Mouse (Mus musculus): ENCODE measurements at regions not wholly inside any gene's neighbourhood (a gene's known extent, or its start where the extent isn't known, plus 50 kb on each side); places are given as distances from the start of the nearest gene placed in this dataset.

- no peak for DNase-seq
Measured at GRCm38 (mm10) chr14:76780572-76781523, 224.2 kb upstream of the Serp2 start.

- no peak for DNase-seq
Measured at GRCm38 (mm10) chr14:76778541-76779399, 222.1 kb upstream of the Serp2 start.

DNA sequence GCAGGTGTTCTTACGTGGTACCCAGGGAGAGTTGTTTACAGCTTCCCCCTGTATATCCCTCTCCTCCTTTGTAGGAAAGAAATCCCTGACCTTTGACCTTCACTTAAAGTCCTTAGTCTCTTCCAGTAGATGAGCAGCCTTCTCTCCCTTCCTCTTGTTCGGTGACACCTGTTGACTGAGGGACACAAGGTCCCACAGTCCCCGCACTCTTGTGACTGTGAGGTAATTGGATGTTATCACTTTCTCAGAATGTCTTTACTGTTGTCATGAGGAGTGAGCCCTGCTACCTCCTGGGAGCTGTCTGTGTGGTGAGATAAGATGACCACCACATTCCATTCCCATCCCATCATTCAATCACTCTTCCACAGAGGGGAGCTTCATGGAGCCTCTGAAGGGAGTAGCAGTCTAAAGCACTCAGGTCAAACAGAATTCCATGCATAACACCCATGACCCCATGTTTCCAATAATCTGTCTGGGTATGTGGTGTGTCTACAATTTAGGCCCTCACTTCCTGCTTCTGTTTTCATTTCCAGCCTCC, 218.8 kb upstream of the Serp2 start:
- no peak for DNase-seq

DNA sequence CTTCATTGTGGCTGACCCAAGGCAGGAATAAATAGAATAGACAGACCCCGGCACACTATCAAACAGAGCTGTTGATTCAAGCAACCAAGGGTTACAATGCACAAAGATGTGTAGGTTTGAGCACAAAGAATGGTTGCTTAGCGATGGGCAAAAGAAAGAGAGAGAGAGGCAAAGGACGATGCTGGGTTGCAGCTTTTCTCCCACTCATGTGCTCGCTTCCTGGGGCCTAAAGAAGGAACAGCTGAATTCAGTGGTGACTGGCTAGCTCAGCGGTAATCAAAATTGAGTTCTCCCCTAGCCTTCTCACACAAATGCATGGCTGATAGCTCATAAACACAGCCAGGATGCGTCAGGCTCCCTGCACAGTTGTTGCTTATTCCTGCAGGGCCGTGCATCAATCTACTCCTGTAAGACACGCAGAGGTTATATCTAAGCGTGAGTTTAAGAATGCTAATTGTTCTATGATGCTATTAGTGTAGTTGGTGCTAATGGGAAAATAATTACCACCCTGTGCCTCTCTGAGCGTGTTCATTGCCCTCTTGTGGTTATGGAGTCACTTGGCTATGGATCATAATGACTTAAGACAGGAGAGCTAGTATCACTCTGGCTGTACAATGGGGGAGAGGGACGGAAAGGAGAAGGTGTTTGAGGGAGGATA, 216.2 kb upstream of the Serp2 start:
- DNase-seq: no peak

DNA sequence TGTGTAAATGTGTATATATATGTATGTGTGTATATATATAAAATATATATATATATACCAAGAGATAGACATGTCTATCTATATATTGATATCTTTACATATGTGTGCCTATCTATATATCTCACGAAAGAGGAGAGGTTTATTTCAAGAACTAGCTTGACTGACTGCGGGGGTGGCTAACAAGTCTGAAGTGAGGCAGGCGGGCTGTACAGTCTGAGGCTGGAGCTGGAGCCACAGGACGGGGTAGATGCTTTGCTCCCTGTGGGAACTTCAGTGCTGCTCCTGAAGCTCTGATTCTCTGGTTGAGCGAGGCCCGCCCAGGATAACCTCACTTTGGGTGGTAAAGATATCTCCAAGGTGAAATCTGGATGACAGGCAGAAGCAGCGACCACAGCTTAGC, 213.4 kb upstream of the Serp2 start:
- no peak for DNase-seq

DNA sequence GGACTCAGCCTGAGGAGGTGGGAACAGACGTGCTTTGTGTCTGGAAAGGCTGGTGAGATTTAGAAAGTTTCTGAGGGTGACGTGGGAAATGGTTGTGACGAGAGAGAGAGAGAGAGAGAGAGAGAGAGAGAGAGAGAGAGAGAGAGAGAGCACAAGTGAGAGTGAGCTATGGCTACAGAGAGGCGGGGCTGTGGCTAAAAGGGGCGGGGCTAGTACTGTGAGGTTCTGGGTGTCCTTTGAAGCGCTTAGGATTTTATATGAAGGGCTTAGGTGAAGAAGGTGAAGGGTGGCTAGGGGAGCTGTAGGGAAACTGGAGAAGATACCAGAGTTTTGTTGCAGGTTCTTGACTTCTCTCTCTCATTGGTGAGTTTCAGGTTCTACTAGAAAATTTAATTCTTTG, 210.6 kb upstream of the Serp2 start:
- DNase-seq: peak; percentile 12 to 42

DNA sequence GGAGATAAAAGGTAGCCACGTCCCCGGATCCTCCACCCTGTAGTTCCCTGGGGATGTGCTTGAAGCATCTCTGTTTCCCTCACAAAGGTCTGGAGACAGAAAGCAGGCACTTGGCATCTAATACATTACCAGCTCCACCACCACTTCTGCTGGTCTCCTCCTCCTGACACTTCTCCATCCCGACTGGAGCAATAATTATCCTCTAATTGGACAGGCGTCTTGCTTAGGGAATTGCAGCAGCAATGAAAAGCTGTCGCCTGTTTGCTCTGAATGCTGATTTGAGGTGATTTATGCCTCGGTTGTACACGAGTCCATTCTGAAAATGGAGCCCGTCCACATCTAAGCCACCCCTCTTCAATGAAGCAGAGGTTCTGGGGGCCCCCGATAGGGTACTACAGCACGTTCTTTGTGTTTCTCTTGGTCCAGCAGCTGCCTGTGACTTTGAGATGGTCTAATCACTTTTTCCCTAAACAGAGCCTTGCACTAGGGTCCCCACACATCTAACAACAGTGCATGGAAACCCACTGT, 209.6 kb upstream of the Serp2 start:
- DNase-seq: no peak

GRCm38 (mm10) chr14:76765094-76765504, 208.4 kb upstream of the Serp2 start:
- DNase-seq: no peak

GRCm38 (mm10) chr14:76764390-76764796, 207.7 kb upstream of the Serp2 start:
- DNase-seq: peak; percentile 21 to 40

DNA sequence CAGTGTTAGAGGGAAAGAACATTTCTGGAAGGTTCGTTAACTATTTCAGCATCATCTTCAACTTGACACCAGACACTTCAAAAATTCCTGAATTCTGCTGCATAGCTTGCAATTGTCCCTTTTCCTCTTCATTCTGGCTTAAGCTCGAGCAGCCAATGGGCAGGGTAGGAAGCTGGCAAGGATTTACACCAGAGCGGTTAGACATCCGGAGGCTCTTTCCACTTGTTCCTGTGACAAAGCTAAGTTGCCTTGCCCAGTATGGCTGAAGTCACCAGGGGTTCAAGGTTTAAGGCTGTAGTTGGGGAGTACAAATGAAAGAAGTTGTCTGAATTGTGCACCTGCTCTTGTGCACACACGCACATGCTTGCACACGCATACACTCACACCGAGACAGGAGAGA, 206.8 kb upstream of the Serp2 start:
- no peak for DNase-seq

DNA sequence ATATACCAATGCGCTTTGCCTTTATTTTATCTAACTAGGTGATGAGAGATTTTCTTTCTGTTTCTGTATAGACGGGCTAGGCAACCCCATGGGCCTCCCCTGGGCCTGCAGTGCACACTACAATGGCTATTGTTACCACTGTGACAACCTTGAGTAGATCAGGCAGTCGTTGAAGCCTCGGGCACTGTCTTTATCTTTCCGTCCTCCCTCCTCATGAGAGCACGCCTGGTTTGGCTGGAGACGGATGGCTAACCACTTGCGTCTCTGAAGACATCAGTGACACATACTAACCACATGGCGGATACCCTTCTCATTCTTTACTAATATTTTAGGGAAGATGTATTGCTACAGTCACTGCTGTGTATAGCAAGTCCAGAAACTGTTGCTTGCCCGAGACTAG, 206.1 kb upstream of the Serp2 start:
- no peak for DNase-seq

DNA sequence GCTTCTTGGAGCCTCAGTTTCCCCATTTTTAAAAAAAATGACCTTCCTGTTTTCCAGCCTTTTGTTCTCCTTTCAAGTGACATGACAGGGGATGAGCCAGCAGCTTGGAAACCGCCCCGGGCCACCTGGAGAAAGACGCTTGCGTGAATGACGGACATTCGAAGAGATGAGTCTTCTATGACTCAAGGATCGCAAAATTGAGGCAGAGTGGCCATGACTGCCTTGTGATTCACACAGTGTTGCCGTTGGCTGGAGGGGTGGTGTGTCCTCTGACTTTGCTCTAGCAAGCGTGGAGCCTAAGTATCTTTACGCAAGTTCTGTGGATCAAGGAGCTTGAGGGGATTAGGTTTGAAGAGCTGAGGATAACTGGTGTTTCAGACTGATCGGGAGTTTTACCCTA, 205.0 kb upstream of the Serp2 start:
- DNase-seq: no peak

DNA sequence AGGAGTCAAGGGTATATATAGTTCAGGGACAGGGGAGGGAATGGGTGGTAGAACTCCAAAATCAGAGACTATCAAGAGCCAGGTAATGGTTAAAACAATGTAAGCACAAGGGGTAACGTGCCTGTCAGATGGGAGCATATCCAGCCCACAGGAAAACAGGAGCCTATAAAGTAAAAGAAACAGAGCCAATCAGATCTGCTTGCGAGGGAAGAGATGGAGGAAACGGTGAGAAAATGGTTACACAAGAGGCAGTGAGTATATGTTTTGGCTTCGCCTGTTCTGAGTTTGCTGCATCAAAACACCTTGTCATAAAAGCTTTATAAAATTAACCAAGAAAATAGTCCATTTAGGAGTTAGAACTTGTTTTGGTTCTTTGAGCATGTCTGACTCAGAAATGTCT, 204.6 kb upstream of the Serp2 start:
- no peak for DNase-seq

DNA sequence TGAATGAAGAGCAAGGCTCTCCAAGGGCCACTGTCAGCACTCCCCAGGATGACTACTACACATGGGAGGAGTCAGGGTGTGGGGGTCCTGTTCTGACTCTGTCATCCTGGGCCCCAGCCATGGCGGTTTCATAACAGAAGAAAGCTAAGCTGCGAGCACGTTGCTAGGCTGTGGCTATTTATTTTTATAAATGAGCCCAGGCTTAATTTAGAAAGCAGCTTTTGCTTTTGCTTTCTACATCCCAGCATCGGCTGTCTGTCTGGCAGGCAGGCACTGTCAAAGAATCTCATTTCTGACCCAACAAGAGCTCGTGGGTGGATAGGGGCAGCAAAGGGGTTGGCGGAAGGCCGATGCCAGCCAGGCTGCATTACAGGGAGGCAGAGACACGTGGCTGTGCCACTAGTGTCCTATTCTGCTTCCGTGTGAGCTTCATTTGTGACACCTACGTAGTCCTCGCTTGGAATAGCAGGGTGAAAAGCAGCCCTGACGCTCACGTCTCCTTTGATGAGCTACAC, 203.9 kb upstream of the Serp2 start:
- DNase-seq: no peak

- DNase-seq: no peak
Measured at GRCm38 (mm10) chr14:76759377-76759776, 202.7 kb upstream of the Serp2 start.

DNA sequence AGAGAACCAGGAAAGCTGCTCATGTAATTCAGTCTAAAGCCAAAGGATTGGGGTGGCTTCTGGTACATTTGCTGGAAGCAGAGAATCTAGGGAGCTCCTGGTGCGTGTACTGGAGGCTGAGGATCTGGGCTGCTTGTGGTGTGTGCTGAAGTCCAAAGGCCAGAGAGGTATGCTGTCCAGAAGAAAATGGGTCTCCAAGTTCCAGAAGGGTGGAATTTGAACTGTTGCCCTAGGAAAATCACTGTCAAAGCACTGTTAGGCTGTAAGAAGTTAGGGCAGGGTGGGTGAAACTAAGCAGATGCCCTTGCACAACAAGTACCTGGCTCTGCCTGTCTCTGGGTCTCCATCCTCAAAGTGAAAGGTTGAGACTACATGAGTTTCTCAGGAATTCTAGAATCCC, 201.9 kb upstream of the Serp2 start:
- DNase-seq: no peak

DNA sequence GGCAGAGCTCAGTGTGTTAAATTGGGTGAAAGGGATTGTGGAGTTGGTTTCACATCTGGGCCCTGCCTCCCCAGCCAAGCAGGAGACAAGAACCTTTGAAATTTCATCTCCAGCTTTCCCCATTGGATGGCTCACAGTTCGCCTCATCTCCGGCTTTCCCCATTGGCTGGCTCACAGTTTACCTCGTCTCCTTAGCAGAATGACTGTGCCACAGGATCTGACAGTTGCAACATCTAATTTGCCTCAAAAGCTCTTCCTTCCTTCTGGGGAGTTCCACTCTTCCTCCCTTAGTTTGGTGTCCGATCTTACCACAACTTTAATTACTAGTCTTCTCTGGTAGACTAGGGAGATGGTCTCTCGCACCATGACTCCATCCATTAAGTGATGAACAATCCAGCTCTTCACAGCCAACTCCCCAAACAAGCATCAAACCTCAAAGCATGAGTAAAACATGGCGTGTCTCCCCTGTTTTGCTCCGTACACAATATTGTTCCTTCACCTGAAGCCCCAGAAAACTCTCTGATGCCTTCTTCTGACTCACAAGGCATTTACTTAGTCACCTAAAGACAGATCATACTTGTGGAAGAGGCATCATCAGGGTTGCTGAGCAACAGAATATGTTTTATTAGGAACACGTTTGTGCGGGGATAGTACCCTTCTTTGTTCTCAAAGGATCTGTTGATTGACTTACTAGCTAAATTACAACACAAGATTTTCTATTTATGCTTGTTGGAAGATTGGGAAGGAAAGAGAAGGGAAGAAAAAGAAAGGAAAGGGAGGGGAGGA, 199.1 kb upstream of the Serp2 start:
- no peak for DNase-seq

DNA sequence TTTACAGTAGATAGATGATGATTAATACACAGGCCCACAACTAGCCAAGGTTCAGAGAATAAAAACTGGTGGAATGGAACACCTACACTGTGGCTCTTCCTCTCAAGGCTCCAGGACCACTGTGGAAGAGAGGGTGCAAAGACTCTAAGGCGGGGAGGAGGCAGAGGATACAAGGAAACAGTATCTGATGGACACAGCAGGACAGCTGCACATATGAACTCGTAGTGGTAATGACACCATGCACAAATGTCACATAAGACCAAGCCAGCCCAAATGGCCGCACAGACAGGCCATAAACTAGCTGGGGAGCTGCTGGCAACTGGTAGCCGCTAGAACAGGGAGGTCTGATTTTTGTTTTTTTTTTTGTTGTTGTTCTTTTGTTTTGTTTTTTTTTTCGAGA, 197.0 kb upstream of the Serp2 start:
- DNase-seq: no peak

GRCm38 (mm10) chr14:76749178-76749577, 192.5 kb upstream of the Serp2 start:
- no peak for DNase-seq

- DNase-seq: no peak
Measured at GRCm38 (mm10) chr14:76748711-76749110, 192.0 kb upstream of the Serp2 start.

GRCm38 (mm10) chr14:76747814-76748213, 191.1 kb upstream of the Serp2 start:
- DNase-seq: no peak

- no peak for DNase-seq
Measured at GRCm38 (mm10) chr14:76746282-76746681, 189.6 kb upstream of the Serp2 start.
